ENCODE assay signal across 13 mouse cellular contexts in the genomic region with DNA sequence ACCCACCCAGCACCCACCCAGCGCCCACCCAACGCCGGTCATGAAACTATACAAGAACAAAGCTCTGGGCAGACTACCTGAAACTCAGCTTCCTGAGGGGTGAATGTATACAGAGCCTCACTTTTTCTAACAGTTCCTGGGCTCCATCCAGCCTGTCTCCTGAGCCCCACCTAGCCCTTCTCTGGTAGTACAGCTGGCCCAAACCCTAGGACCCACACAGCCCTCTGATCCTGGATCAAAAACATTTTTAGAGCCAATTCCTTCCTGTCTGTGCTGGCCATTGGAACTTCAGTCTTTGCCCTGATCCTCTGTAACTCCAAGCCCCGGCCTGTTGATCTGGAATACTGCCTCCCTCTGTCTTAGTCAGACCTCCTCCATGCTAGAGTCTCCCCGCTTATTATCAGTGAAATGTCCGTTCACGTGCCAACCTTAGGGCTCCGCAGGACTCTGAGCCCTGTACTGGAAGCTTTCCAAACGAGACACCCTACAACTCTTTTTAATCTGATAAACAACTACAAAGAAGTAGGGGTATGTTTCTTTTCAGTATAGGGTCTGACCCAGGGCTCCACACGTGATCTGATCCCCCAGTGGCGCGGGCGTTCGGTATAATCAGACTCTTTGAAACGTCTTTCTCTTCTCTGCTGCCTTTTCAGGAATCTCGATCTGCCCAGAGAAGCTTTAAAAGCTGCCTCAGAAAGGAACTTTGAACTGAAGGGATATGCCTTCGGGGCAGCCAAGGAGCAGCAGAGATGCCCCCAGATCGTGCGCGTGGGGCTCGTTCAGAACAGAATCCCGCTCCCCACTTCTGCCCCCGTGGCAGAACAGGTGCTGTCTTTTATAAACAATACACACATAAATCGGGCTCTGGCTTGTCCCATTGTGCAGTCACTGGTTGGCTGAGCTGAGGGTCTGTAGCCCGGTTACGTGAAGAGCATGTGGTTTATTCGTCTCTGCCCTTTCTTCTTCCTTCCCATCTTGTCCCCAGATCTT. TPM values are rescaled to one million over a fixed set of nuclear protein-coding genes. Genes with fewer than 3 reads are reported as not detected.
DNase-seq lines count a peak whose midpoint lies in the region; ATAC-seq lines count a peak whose summit lies in the region.
"Had no signal": no experiment of that assay in that cellular context is flagged by ENCODE, and none has a peak within 500 bp of the region (broad histone marks: within the 10 kb centered on the region; RNA-seq: fewer than 3 reads in every experiment).

No protein-coding gene starts in this region.

- H3K36me3 ChIP-seq in heart, embryonic 16.5 days (ENCODE audit: control insufficient read depth, insufficient read depth): no peaks in the 10 kb centered on the region
- H3K36me3 ChIP-seq in forebrain, embryonic 13.5 days (ENCODE audit: poor library complexity, severe bottlenecking): no peaks in the 10 kb centered on the region
- H3K36me3 ChIP-seq in kidney, embryonic 15.5 days: no peaks in the 10 kb centered on the region
- H3K36me3 ChIP-seq in midbrain, embryonic 12.5 days: no peaks in the 10 kb centered on the region
- H3K36me3 ChIP-seq: heart, embryonic 10.5 days; neural tube, embryonic 12.5 days had no signal

- no peaks in the 10 kb centered on the region for H3K9me3 ChIP-seq in heart, embryonic 16.5 days (replicated peaks; ENCODE audit: control insufficient read depth, low read length)
- no peaks in the 10 kb centered on the region for H3K9me3 ChIP-seq in forebrain, embryonic 13.5 days (replicated peaks)
- no peaks in the 10 kb centered on the region for H3K9me3 ChIP-seq in kidney, embryonic 15.5 days (replicated peaks)
- H3K9me3 ChIP-seq in midbrain, embryonic 12.5 days: no peaks in the 10 kb centered on the region
- H3K9me3 ChIP-seq: heart, embryonic 10.5 days; neural tube, embryonic 12.5 days had no signal

- H3K4me3 ChIP-seq in heart, embryonic 16.5 days (ENCODE audit: low read length): no peak overlapping the region
- H3K4me3 ChIP-seq in forebrain, embryonic 13.5 days: no peak overlapping the region
- H3K4me3 ChIP-seq in kidney, embryonic 15.5 days (replicated peaks): no peak overlapping the region
- H3K4me3 ChIP-seq in midbrain, embryonic 12.5 days: no peak overlapping the region
- H3K4me3 ChIP-seq: heart, embryonic 10.5 days; neural tube, embryonic 12.5 days had no signal

- peaks cover 12% of the 10 kb centered on the region for H3K4me1 ChIP-seq in heart, embryonic 16.5 days (ENCODE audit: control insufficient read depth, insufficient read depth, low read length)
- peaks cover 20% of the 10 kb centered on the region for H3K4me1 ChIP-seq in forebrain, embryonic 13.5 days
- H3K4me1 ChIP-seq in kidney, embryonic 15.5 days: peaks cover 12% of the 10 kb centered on the region
- peaks cover 19% of the 10 kb centered on the region for H3K4me1 ChIP-seq in midbrain, embryonic 12.5 days

- no peak for ATAC-seq in heart, embryonic 16.5 days (replicated peaks; ENCODE audit: extremely low read depth, insufficient read depth, low FRiP score)
- 0 out of 2 replicates have a peak, but pooled peaks have one; percentile 19 for ATAC-seq in forebrain, embryonic 13.5 days
- no peak for ATAC-seq in kidney, embryonic 15.5 days (replicated peaks; ENCODE audit: low FRiP score)
- ATAC-seq in midbrain, embryonic 12.5 days (ENCODE audit: low FRiP score, low read depth): no peak
- no peak for ATAC-seq in CD4-positive, CD25-positive, alpha-beta regulatory T cell, adult 4 months

- H3K9ac ChIP-seq in heart, embryonic 16.5 days (ENCODE audit: low read length): no peak overlapping the region; the same call in 1 of the 2 replicates
- H3K9ac ChIP-seq in forebrain, embryonic 13.5 days: no peak overlapping the region
- no peak overlapping the region for H3K9ac ChIP-seq in kidney, embryonic 15.5 days
- no peak overlapping the region for H3K9ac ChIP-seq in midbrain, embryonic 12.5 days (replicated peaks)
- H3K9ac ChIP-seq: neural tube, embryonic 12.5 days had no signal

- 65% methylated on average over 27 of the region's 27 CpGs for WGBS in heart, embryonic 16.5 days
- WGBS in forebrain, embryonic 13.5 days: 50% methylated on average over 27 of the region's 27 CpGs
- WGBS in kidney, embryonic 15.5 days: 72% methylated on average over 27 of the region's 27 CpGs
- WGBS in midbrain, embryonic 12.5 days: 51% methylated on average over 27 of the region's 27 CpGs

- DNase-seq in heart, adult 18-20 months: no peak
- DNase-seq in gastrocnemius, postnatal 25 days: no peak
- no peak for DNase-seq in urinary bladder, adult 18-20 months (ENCODE audit: low spot score in 2 of 2)
- DNase-seq: cerebellum, postnatal 36 days; lung, postnatal 14 days; thymus, adult 2 months had no signal

- no peaks in the 10 kb centered on the region for H3K27me3 ChIP-seq in heart, embryonic 16.5 days (ENCODE audit: control insufficient read depth, insufficient read depth, low read length)
- no peaks in the 10 kb centered on the region for H3K27me3 ChIP-seq in forebrain, embryonic 13.5 days
- no peaks in the 10 kb centered on the region for H3K27me3 ChIP-seq in kidney, embryonic 15.5 days
- 0 out of 2 replicates have a peak, but pooled peaks cover 7% of the 10 kb centered on the region for H3K27me3 ChIP-seq in midbrain, embryonic 12.5 days
- H3K27me3 ChIP-seq: neural tube, embryonic 12.5 days had no signal

- H3K27ac ChIP-seq in heart, embryonic 16.5 days (ENCODE audit: low read length): no peak overlapping the region
- H3K27ac ChIP-seq in forebrain, embryonic 13.5 days: no peak overlapping the region
- H3K27ac ChIP-seq in kidney, embryonic 15.5 days: 0 out of 2 replicates have a peak overlapping the region, but pooled peaks have one; percentile 14
- no peak overlapping the region for H3K27ac ChIP-seq in midbrain, embryonic 12.5 days (replicated peaks)
- H3K27ac ChIP-seq: heart, embryonic 10.5 days; neural tube, embryonic 12.5 days had no signal

- H3K4me2 ChIP-seq in heart, embryonic 16.5 days (ENCODE audit: low read depth, low read length): peak overlapping the region; percentile 31
- H3K4me2 ChIP-seq in forebrain, embryonic 13.5 days: peak overlapping the region; percentile 40
- H3K4me2 ChIP-seq in kidney, embryonic 15.5 days: no peak overlapping the region
- peak overlapping the region; percentile 29 for H3K4me2 ChIP-seq in midbrain, embryonic 12.5 days (replicated peaks)
- H3K4me2 ChIP-seq: neural tube, embryonic 12.5 days had no signal

RNA-seq across cellular contexts. Expression of a gene that starts 11.5 kb away (rescaled TPM):
- polyA plus RNA-seq in heart, embryonic 16.5 days (2015; fragmentation: Nextera tagmentation; extraction: Ambion mirVana): 0.87 and 0.91 TPM in 2 replicates
- under 1 TPM; 0.25 to 0.64 TPM for total RNA-seq in heart, adult 18-20 months (2021)
- not detected in 2 replicates for polyA plus RNA-seq in forebrain, embryonic 13.5 days (2015; fragmentation: Nextera tagmentation; extraction: Ambion mirVana)
- 1.6 and 1.8 TPM in 2 replicates for polyA plus RNA-seq in kidney, embryonic 15.5 days (2015; fragmentation: Nextera tagmentation; extraction: Ambion mirVana)
- 0.07 and 0.26 TPM in 2 replicates for polyA plus RNA-seq in midbrain, embryonic 12.5 days (2016; fragmentation: Nextera tagmentation; extraction: Ambion mirVana)
- under 1 TPM in 1 of 2 experiments, not detected in 1; 0.74 TPM for polyA plus RNA-seq in CD4-positive, CD25-positive, alpha-beta regulatory T cell, adult 4 months (2017; shearing (Covaris generic))
- not detected for total RNA-seq in gastrocnemius, postnatal 25 days (2021)
